Mouse (Mus musculus) small intestine, adult 2 months (tissue): ENCODE data around the gene Myef2.

ENCODE experiments used
- CTCF ChIP-seq: fragments of 200-500 bp; IDR thresholded peaks from 2 replicates; pipeline ENCODE4 v1.5.1; 2012; ENCODE audit warnings: low read depth, mild to moderate bottlenecking, control low read depth, inconsistent platforms, low read length, moderate library complexity, mixed read lengths; ENCODE audit not compliant: insufficient replicate concordance, insufficient read length; ENCODE audit errors: extremely low read depth
- POLR2A ChIP-seq: fragments of 200-500 bp; IDR thresholded peaks from 2 replicates; pipeline ENCODE4 v1.6.1; 2012; ENCODE audit warnings: low read depth, mild to moderate bottlenecking, control low read depth, inconsistent platforms, low read length, moderate library complexity

DNA sequence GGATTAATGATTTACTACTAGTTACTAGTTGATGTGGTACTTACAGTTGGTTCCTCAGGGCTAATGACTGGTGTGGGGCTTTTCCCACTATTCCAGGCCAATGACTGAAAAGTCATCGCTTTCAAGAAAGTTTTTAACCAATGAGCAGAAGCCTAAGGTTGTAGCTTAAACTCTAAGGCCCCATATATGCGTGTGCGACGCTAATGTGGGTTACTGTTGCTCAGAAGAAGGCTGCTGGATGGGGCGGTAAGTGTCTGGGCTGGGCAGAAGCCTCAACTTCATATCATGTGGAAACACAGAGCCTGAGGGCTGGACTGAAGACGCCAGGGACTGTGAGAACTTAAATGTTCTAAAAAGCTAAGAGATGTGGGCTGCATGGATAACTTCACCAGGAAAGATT, 28.9 kb upstream of the Myef2 start, which contains the start of gene Slc12a1:
- no peak for TF ChIP-seq POLR2A
- TF ChIP-seq CTCF: no peak
